Mouse (Mus musculus) small intestine, adult 2 months (tissue): ENCODE data around the gene Mef2b.

Source experiments
- CTCF ChIP-seq: fragments of 200-500 bp; IDR thresholded peaks from 2 replicates; pipeline ENCODE4 v1.5.1; 2012; ENCODE audit warnings: low read depth, mild to moderate bottlenecking, control low read depth, inconsistent platforms, low read length, moderate library complexity, mixed read lengths; ENCODE audit not compliant: insufficient replicate concordance, insufficient read length; ENCODE audit errors: extremely low read depth
- POLR2A ChIP-seq: fragments of 200-500 bp; IDR thresholded peaks from 2 replicates; pipeline ENCODE4 v1.6.1; 2012; ENCODE audit warnings: low read depth, mild to moderate bottlenecking, control low read depth, inconsistent platforms, low read length, moderate library complexity

- TF ChIP-seq CTCF (peak; percentile 65; the same call in 1 of the 2 replicates), POLR2A (no peak)
These were observed 35.0 kb upstream of the Mef2b start for GRCm38 (mm10) chr8:70104506-70104905.
